Mouse (Mus musculus) gonadal fat pad, adult 2 months (tissue): Measurements from ENCODE around the gene Naa35. TPM values are rescaled to one million over a fixed set of nuclear protein-coding genes. Genes with fewer than 3 reads are reported as not detected.
"Not testable (repeated sequence)": the region's sequence is repeated elsewhere in the genome, so short reads cannot be mapped to it uniquely, and the experiment has no call there.

Experiments
- DNase-seq: peaks from one replicate; pipeline ENCODE4 v3.0.0-alpha.2; 2012; ENCODE audit warnings: low read depth
- polyA plus RNA-seq: library from polyadenylated mRNA; depleted of rRNA; stranded (reverse); fragments of >200 nt; gene quantifications from 2 replicates; pipeline ENCODE4 v1.2.3, GENCODE M21; 2012

Gene Naa35
- polyA plus RNA-seq, 1 experiment = 33.8 TPM

- no peak for DNase-seq
Observed at GRCm38 (mm10) chr13:59572549-59572948, 12.5 kb upstream of the Naa35 start.

GRCm38 (mm10) chr13:59580954-59581353 lies 4.1 kb upstream of the Naa35 start:
- no peak for DNase-seq

- no peak for DNase-seq
Observed at GRCm38 (mm10) chr13:59584481-59584880, 578 bp upstream of the Naa35 start.

GRCm38 (mm10) chr13:59585648-59586005 lies 568 bp downstream of the Naa35 start:
- no peak for DNase-seq

GRCm38 (mm10) chr13:59587201-59587600 lies 2.1 kb downstream of the Naa35 start:
- no peak for DNase-seq

GRCm38 (mm10) chr13:59589672-59590071 lies 4.6 kb downstream of the Naa35 start:
- DNase-seq = no peak

GRCm38 (mm10) chr13:59590691-59591090 lies 5.6 kb downstream of the Naa35 start:
- DNase-seq = no peak

- not testable (repeated sequence) for DNase-seq
Observed at GRCm38 (mm10) chr13:59592058-59592457, 7.0 kb downstream of the Naa35 start.

- DNase-seq = no peak
Observed at GRCm38 (mm10) chr13:59592630-59593029, 7.6 kb downstream of the Naa35 start.

- no peak for DNase-seq
Observed at GRCm38 (mm10) chr13:59603096-59603495, 18.0 kb downstream of the Naa35 start.

GRCm38 (mm10) chr13:59604511-59604910 lies 19.5 kb downstream of the Naa35 start:
- no peak for DNase-seq

GRCm38 (mm10) chr13:59605221-59605922 lies 20.3 kb downstream of the Naa35 start:
- DNase-seq = no peak

- no peak for DNase-seq
Observed at GRCm38 (mm10) chr13:59609885-59610284, 24.8 kb downstream of the Naa35 start.

- no peak for DNase-seq
Observed at GRCm38 (mm10) chr13:59610437-59610836, 25.4 kb downstream of the Naa35 start.

GRCm38 (mm10) chr13:59613868-59614267 lies 28.8 kb downstream of the Naa35 start:
- no peak for DNase-seq

GRCm38 (mm10) chr13:59615152-59615551 lies 30.1 kb downstream of the Naa35 start:
- DNase-seq = no peak

- no peak for DNase-seq
Observed at GRCm38 (mm10) chr13:59615554-59615953, 30.5 kb downstream of the Naa35 start.

GRCm38 (mm10) chr13:59618463-59618862 lies 33.4 kb downstream of the Naa35 start:
- DNase-seq = no peak

- no peak for DNase-seq
Observed at GRCm38 (mm10) chr13:59621643-59622489, 36.8 kb downstream of the Naa35 start.

GRCm38 (mm10) chr13:59624389-59624788 lies 39.3 kb downstream of the Naa35 start:
- no peak for DNase-seq

GRCm38 (mm10) chr13:59624903-59625302 lies 39.8 kb downstream of the Naa35 start:
- peak; percentile 42 for DNase-seq

- DNase-seq = no peak
Observed at GRCm38 (mm10) chr13:59626739-59627138, 41.7 kb downstream of the Naa35 start.

- DNase-seq = no peak
Observed at GRCm38 (mm10) chr13:59634637-59635036, 49.6 kb downstream of the Naa35 start.
